Mouse (Mus musculus) right cerebral cortex, adult 18-20 months (tissue): ENCODE measurements around the gene Tmem220.
A peak's percentile ranks its signal among the peaks of the same experiment; 100 is the strongest.

Experiments used
- DNase-seq: peaks from one replicate; pipeline ENCODE4 v3.0.0; 2022; ENCODE audit warnings: mixed read lengths

The Tmem220 gene

DNA sequence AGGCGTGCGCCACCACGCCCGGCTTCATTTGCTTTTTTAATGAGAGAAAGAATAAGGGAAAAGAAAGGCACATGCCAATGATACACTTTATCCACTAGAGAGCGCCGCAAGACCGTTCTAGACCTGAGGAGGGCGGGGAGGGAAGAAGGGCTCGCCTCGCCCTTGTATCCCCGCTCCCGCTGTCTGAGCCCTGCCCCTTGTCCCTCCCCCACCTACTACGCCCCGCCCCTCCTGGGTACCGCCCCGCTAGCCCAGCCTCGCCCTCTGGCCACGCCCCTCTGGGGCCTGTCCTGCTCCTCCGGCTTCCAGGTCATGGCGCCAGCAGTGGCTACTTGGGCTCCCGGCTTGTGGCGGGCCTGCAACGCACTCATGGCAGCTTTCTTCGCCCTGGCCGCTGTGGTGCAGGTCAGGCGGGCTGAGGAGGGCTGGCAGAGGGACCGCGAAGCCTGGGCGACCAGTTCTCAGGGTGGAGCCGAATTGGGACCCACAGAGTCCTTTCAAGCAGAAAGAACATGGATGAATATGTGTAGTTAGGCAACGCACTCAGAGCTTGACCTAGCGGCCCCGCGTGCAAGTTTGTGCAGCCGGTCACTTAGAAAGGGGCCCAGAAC, at the start of gene Tmem220:
Tmem220 (plus strand) TSS at position 288 of the 611 bp plus-strand sequence.
- DNase-seq = peak; percentile 90

GRCm38 (mm10) chr11:66975606-66976330, 49.2 kb upstream of the Tmem220 start:
- no peak for DNase-seq

- DNase-seq = no peak
Observed at GRCm38 (mm10) chr11:66981336-66982115, 43.4 kb upstream of the Tmem220 start.

GRCm38 (mm10) chr11:66982794-66983193, 42.2 kb upstream of the Tmem220 start:
- no peak for DNase-seq

GRCm38 (mm10) chr11:66983422-66984164, 41.4 kb upstream of the Tmem220 start:
- no peak for DNase-seq

DNA sequence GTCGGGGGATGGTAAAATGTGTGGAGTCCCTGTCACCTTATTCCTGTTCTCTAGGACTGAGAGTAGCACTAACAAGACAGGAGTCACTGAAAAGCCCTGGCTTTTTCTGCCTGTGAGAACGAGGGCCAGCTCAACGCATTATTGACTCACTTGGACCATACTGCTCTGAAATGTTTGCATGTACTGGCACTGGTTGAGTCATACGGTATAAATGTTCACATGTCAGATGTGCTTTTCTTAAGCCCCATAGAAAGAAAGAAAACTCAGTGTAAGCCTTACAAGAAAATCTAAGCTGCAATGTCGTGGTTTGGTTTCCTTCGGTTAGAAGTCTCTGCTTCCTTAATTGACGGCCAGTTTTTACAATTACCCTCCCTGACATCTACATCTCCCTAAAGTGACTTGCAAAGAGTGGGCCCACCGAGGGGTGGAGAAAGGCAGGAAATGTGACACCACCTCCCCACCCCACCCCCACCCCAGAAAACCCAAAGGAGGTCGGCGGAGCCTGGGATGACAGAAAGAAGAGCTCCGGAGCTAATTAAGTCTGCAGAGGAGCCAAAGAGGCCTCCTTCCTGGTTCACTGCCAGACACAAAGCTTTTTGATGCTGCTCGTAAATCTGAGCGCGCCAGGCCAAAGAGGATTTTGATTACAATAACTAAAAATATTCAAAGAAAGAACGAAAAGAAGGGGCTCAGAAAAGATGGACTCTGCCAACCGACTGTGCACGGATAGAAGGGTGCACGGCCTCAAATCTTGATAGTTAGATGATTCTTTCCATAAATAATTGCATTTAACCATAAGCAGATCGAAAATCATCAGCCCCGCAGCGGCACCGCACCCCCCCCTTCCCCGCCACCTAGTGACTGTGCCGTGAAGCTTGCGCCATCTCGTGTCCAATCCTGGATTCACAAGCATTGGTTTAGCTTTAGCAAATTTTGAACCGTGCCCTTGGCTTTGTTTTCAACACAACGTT, 40.5 kb upstream of the Tmem220 start:
- peak; percentile 64 for DNase-seq

DNA sequence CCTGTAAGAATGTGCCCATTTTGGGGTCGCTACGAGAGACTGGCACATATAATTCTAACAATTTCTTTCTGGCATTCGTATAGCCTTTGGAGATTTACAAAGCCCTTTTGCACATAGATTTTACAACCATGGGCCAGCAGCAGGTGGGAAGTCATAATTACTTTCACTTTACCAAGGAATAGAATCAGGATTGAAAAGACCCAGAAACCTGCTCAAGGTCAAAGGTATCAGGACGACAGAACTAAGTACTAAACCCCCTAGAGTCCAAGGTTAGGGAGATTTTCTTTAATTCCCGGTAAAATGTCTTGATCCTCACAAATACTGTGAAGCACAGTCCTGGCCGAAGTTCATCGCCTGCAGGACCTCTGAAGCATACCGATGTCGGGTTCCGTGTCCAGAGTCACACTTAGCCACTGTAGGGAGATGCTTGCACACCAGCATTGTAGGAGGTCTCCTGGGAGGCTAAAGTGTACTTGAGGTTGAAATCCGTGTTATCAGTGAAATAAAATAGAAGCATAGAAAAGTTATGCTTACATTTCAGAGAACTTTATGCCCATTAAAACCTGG, 39.7 kb upstream of the Tmem220 start:
- no peak for DNase-seq

GRCm38 (mm10) chr11:66992150-66992549, 32.8 kb upstream of the Tmem220 start:
- DNase-seq = peak; percentile 15

DNA sequence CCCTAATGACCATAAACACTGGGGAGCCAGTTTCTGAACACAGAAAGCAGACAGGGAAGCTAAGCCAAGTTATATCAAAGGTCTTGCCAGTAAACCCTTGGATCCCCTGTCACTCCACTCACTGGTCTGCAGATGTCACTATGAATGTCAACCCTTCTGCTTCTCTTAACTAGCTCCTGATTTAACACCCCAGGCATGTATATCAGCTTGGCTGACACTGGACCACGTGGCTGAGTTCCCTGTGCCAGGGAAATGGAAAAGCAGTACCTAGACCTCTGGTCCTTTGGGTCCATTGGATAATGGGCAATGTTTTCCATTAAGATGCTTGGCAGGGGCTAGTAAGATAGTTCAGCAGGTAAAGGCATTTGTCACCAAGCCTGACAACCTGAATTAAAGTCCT, 31.3 kb upstream of the Tmem220 start:
- no peak for DNase-seq

- DNase-seq = no peak
Observed at GRCm38 (mm10) chr11:66996446-66996845, 28.5 kb upstream of the Tmem220 start.

- DNase-seq = peak; percentile 38
Observed at GRCm38 (mm10) chr11:66998467-66999403, 26.2 kb upstream of the Tmem220 start.

DNA sequence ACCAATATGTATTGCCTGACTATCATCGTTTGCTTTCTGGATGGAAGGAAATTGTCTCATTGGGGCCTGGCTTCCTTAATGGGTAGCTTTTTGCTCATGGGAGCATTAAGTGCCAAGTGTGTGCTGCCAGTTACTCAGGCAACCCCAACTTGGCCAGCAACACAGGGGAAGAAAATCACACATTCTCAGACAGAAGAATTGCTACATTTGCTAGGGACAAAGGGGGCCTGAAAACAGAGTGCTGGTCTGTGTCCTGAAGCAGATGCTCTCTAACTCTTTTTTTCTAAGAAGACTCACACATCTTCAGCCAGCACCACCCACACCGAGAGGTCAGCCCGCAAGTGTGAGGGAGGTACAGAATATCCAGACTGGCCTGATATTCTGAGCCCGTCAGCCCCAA, 24.3 kb upstream of the Tmem220 start:
- DNase-seq = no peak

- DNase-seq = no peak
Observed at GRCm38 (mm10) chr11:67001717-67002116, 23.2 kb upstream of the Tmem220 start.

GRCm38 (mm10) chr11:67002911-67003310, 22.0 kb upstream of the Tmem220 start:
- DNase-seq = no peak

DNA sequence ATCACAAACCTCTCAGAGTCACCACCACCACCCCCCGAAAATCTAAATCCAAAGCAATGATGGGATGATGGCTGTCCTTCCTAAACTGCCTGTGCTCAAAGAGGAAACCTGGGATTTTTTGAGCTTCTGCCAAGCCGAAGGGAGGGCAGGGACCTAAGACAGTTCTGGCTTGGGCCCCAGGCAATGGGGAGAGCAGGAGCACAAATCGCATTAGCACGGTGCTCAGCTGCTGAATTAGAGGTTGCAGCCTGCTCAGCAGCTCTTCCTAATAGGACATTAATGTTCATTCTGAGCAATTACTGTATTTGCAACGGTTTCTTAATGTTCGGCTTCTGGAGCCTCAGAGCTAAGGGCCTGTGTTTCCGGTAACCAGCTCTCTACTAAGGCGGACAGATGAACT, 17.0 kb upstream of the Tmem220 start:
- no peak for DNase-seq

- DNase-seq = no peak
Observed at GRCm38 (mm10) chr11:67008528-67008927, 16.4 kb upstream of the Tmem220 start.

- DNase-seq = no peak
Observed at GRCm38 (mm10) chr11:67010430-67010829, 14.5 kb upstream of the Tmem220 start.

- DNase-seq = no peak
Observed at GRCm38 (mm10) chr11:67011635-67012034, 13.3 kb upstream of the Tmem220 start.

GRCm38 (mm10) chr11:67017801-67018591, 7.0 kb upstream of the Tmem220 start:
- DNase-seq = no peak
